Mouse (Mus musculus): ENCODE measurements at regions not wholly inside any gene's neighbourhood (a gene's known extent, or its start where the extent isn't known, plus 50 kb on each side); places are given as distances from the start of the nearest gene placed in this dataset.

- DNase-seq (ENCODE audit: extremely low spot score, low spot score): no peak
Observed at GRCm38 (mm10) chr4:91180241-91181096, 220.1 kb downstream of the Elavl2 start.

GRCm38 (mm10) chr4:91164280-91165121 lies 236.1 kb downstream of the Elavl2 start:
- DNase-seq (ENCODE audit: extremely low spot score, low spot score): no peak

GRCm38 (mm10) chr4:91157047-91157446 lies 243.5 kb downstream of the Elavl2 start:
- DNase-seq (ENCODE audit: extremely low spot score, low spot score): no peak

GRCm38 (mm10) chr4:91144666-91145065 lies 255.9 kb downstream of the Elavl2 start:
- no peak for DNase-seq (ENCODE audit: extremely low spot score, low spot score)

- no peak for DNase-seq (ENCODE audit: extremely low spot score, low spot score)
Observed at GRCm38 (mm10) chr4:91143906-91144305, 256.7 kb downstream of the Elavl2 start.

GRCm38 (mm10) chr4:91135327-91135726 lies 265.3 kb downstream of the Elavl2 start:
- DNase-seq (ENCODE audit: extremely low spot score, low spot score): no peak

- DNase-seq (ENCODE audit: extremely low spot score, low spot score): no peak
Observed at GRCm38 (mm10) chr4:91132266-91132665, 268.3 kb downstream of the Elavl2 start.

- DNase-seq (ENCODE audit: extremely low spot score, low spot score): no peak
Observed at GRCm38 (mm10) chr4:91120277-91120676, 280.3 kb downstream of the Elavl2 start.

GRCm38 (mm10) chr4:91116807-91117609 lies 283.6 kb downstream of the Elavl2 start:
- DNase-seq (ENCODE audit: extremely low spot score, low spot score): no peak

GRCm38 (mm10) chr4:91111684-91112681 lies 288.6 kb downstream of the Elavl2 start:
- no peak for DNase-seq (ENCODE audit: extremely low spot score, low spot score)

- no peak for DNase-seq (ENCODE audit: extremely low spot score, low spot score)
Observed at GRCm38 (mm10) chr4:91096086-91096485, 304.5 kb downstream of the Elavl2 start.

GRCm38 (mm10) chr4:91094382-91094781 lies 306.2 kb downstream of the Elavl2 start:
- no peak for DNase-seq (ENCODE audit: extremely low spot score, low spot score)

- DNase-seq (ENCODE audit: extremely low spot score, low spot score): no peak
Observed at GRCm38 (mm10) chr4:91093885-91094284, 306.7 kb downstream of the Elavl2 start.

- DNase-seq (ENCODE audit: extremely low spot score, low spot score): no peak
Observed at GRCm38 (mm10) chr4:91092323-91092722, 308.3 kb downstream of the Elavl2 start.

GRCm38 (mm10) chr4:91091910-91092309 lies 308.7 kb downstream of the Elavl2 start:
- no peak for DNase-seq (ENCODE audit: extremely low spot score, low spot score)

GRCm38 (mm10) chr4:91083950-91084349 lies 316.6 kb downstream of the Elavl2 start:
- DNase-seq (ENCODE audit: extremely low spot score, low spot score): no peak

- no peak for DNase-seq (ENCODE audit: extremely low spot score, low spot score)
Observed at GRCm38 (mm10) chr4:91081447-91081846, 319.1 kb downstream of the Elavl2 start.

- no peak for DNase-seq (ENCODE audit: extremely low spot score, low spot score)
Observed at GRCm38 (mm10) chr4:91080620-91081441, 319.8 kb downstream of the Elavl2 start.

GRCm38 (mm10) chr4:91071263-91071662 lies 329.3 kb downstream of the Elavl2 start:
- DNase-seq (ENCODE audit: extremely low spot score, low spot score): no peak

Data from neural tube, embryonic 10.5 days (tissue).